Mouse (Mus musculus) CH12.LX (cell line): ENCODE results near the gene Sp8.

ENCODE experiments used
- CTCF ChIP-seq, 2 experiments: IDR thresholded peaks in 1 of 2; conservative IDR thresholded peaks in 1 of 2; 2 replicates each; pipeline ENCODE4 v1.5.1; 2011 to 2012; ENCODE audit warnings: low read depth in 2 of 2, low read length in 2 of 2, improper control_type of control experiment in 1 of 2, inconsistent platforms in 1 of 2, mild to moderate bottlenecking in 1 of 2, moderate library complexity in 1 of 2
- EP300 ChIP-seq: IDR thresholded peaks from 2 replicates; pipeline ENCODE4 v1.6.1; 2011; ENCODE audit warnings: low read length, improper control_type of control experiment
- MAZ ChIP-seq: IDR thresholded peaks from 2 replicates; pipeline ENCODE4 v1.6.1; 2012; ENCODE audit warnings: low read depth, mild to moderate bottlenecking, inconsistent platforms, low read length, improper control_type of control experiment, moderate library complexity
- UBTF ChIP-seq: IDR thresholded peaks from 2 replicates; pipeline ENCODE4 v1.6.1; 2012; ENCODE audit warnings: low read depth, mild to moderate bottlenecking, inconsistent platforms, low read length, improper control_type of control experiment, moderate library complexity

- TF ChIP-seq EP300 (no peak), CTCF (conservative IDR thresholded peaks at IDR 0.05 in 1 of 2, IDR thresholded peaks at IDR 0.05 in 1 of 2; ENCODE audit: low read depth in 2 of 2, low read length in 2 of 2) (no peak), UBTF (no peak), MAZ (no peak)
These were observed 5.3 kb upstream of the Sp8 start for GRCm38 (mm10) chr12:118840861-118841260.
